Mouse (Mus musculus): ENCODE data around the gene Gm8104. TPM values are rescaled to one million over a fixed set of nuclear protein-coding genes. Genes with fewer than 3 reads are reported as not detected.

The Gm8104 gene
- polyA plus RNA-seq, 1 experiment from 2014 or later: not detected

Other genes with a start within 250 kb of the Gm8104 start
- not detected in 2 replicates for gene Gm21977, start 247.1 kb upstream of the Gm8104 start, polyA plus RNA-seq (2015; fragmentation: Nextera tagmentation; extraction: Ambion mirVana)
- not detected in 2 replicates for gene Gm8082, start 107.0 kb upstream of the Gm8104 start, polyA plus RNA-seq (2015; fragmentation: Nextera tagmentation; extraction: Ambion mirVana)
- gene Gm10376, start 85.0 kb upstream of the Gm8104 start, polyA plus RNA-seq (2015; fragmentation: Nextera tagmentation; extraction: Ambion mirVana): not detected in 2 replicates
- gene Gm8094, start 24.0 kb upstream of the Gm8104 start, polyA plus RNA-seq (2015; fragmentation: Nextera tagmentation; extraction: Ambion mirVana): not detected in 2 replicates
- gene Gm7233, start 79.3 kb downstream of the Gm8104 start, polyA plus RNA-seq (2015; fragmentation: Nextera tagmentation; extraction: Ambion mirVana): not detected in 2 replicates
- not detected in 2 replicates for gene Gm8122, start 134.7 kb downstream of the Gm8104 start, polyA plus RNA-seq (2015; fragmentation: Nextera tagmentation; extraction: Ambion mirVana)
- not detected in 2 replicates for gene Gm8126, start 158.0 kb downstream of the Gm8104 start, polyA plus RNA-seq (2015; fragmentation: Nextera tagmentation; extraction: Ambion mirVana)
- gene Gm9732, start 174.4 kb downstream of the Gm8104 start, polyA plus RNA-seq (2015; fragmentation: Nextera tagmentation; extraction: Ambion mirVana): not detected in 2 replicates
- gene Gm8127, start 193.2 kb downstream of the Gm8104 start, polyA plus RNA-seq (2015; fragmentation: Nextera tagmentation; extraction: Ambion mirVana): not detected in 2 replicates
- gene 1700001F09Rik, start 247.2 kb downstream of the Gm8104 start, polyA plus RNA-seq (2015; fragmentation: Nextera tagmentation; extraction: Ambion mirVana): not detected in 2 replicates

Data from lung, embryonic 16.5 days (tissue).